ENCODE assay signal across 1 mouse cellular context in genomic region chr5:107330916-107331421, GRCm38 (mm10).
TF ChIP-seq lines count a peak whose summit lies in the region.

TSS of gene Brdt (plus strand) at chr5:107331159.

TF ChIP-seq in MEL, 35 proteins besides CTCF, POLR2A, EP300 and RAD21 (continued from another document):
- no peak for TF ChIP-seq GABPA (IDR thresholded peaks at IDR 0.05; ENCODE audit: low read depth, low read length)
- no peak for TF ChIP-seq MAZ (IDR thresholded peaks at IDR 0.05; ENCODE audit: low read depth, low read length)
- TF ChIP-seq ZKSCAN1 (IDR thresholded peaks at IDR 0.05; ENCODE audit: low read depth, low read length): no peak
- TF ChIP-seq CHD1 (IDR thresholded peaks at IDR 0.05; ENCODE audit: low read depth, low read length): no peak
- no peak for TF ChIP-seq SMC3 (IDR thresholded peaks at IDR 0.05; ENCODE audit: low read depth, low read length)
- TF ChIP-seq SIN3A (IDR thresholded peaks at IDR 0.05; ENCODE audit: low read length): peak; percentile 50; the same call in 1 of the 2 replicates
- TF ChIP-seq TCF12 (IDR thresholded peaks at IDR 0.05; ENCODE audit: low read depth, low read length): 0 out of 2 replicates have a peak, but pooled peaks have one; percentile 13
- TF ChIP-seq POLR2AphosphoS2 (IDR thresholded peaks at IDR 0.05; ENCODE audit: low read length): no peak; the same call in 1 of the 2 replicates
- no peak for TF ChIP-seq BHLHE40 (IDR thresholded peaks at IDR 0.05; ENCODE audit: borderline replicate concordance, low read depth, low read length)
- TF ChIP-seq USF1 (IDR thresholded peaks at IDR 0.05; ENCODE audit: low read depth, low read length): peak; percentile 98
- TF ChIP-seq NELFE (IDR thresholded peaks at IDR 0.05; ENCODE audit: low read depth, low read length): peak; percentile 76
- TF ChIP-seq ELF1 (IDR thresholded peaks at IDR 0.05; ENCODE audit: low read depth, low read length): no peak
- peak; percentile 63 for TF ChIP-seq HCFC1 (IDR thresholded peaks at IDR 0.05; ENCODE audit: low read depth, low read length)
- no peak for TF ChIP-seq KAT2A (conservative IDR thresholded peaks at IDR 0.05; ENCODE audit: low read depth, low read length)
